Mouse (Mus musculus) gastrocnemius, postnatal 25 days (tissue): Measurements from ENCODE around the gene Ascl2. TPM values are rescaled to one million over a fixed set of nuclear protein-coding genes. Genes with fewer than 3 reads are reported as not detected.

Experiments used
- total RNA-seq, 2 experiments: library from RNA; stranded (reverse); gene quantifications; 1 replicate in 1 of 2; 2 replicates in 1 of 2; pipeline ENCODE4 v1.2.3; 2021

The Ascl2 gene
- total RNA-seq, 2 experiments from 2014 or later = not detected

Other genes with a start within 250 kb of the Ascl2 start
- gene Ins2, start 225.9 kb downstream of the Ascl2 start, total RNA-seq = not detected
- 1 to 10 TPM in 1 of 2 experiments, not detected in 1; 2.2 TPM for gene Th, start 38.1 kb downstream of the Ascl2 start, total RNA-seq
- under 1 TPM; 0.23 to 0.27 TPM for gene Tspan32, start 35.8 kb upstream of the Ascl2 start, total RNA-seq
- 100 to 1,000 TPM; 118 to 130 TPM for gene Cd81, start 83.5 kb upstream of the Ascl2 start, total RNA-seq
- 1 to 10 TPM; 7.4 to 8.6 TPM for gene Tssc4, start 100.0 kb upstream of the Ascl2 start, total RNA-seq
- under 1 TPM in 1 of 2 experiments, not detected in 1; 0.13 TPM for gene Trpm5, start 125.4 kb upstream of the Ascl2 start, total RNA-seq
- gene Kcnq1, start 137.1 kb upstream of the Ascl2 start, total RNA-seq = under 1 TPM; 0.33 to 0.80 TPM